Mouse (Mus musculus): ENCODE data around the gene Arhgap23. TPM values are rescaled to one million over a fixed set of nuclear protein-coding genes. Genes with fewer than 3 reads are reported as not detected.
A peak's percentile ranks its signal among the peaks of the same experiment; 100 is the strongest.

Gene Arhgap23
- polyA plus RNA-seq, 1 experiment from 2014 or later, result 3.5 TPM

DNA sequence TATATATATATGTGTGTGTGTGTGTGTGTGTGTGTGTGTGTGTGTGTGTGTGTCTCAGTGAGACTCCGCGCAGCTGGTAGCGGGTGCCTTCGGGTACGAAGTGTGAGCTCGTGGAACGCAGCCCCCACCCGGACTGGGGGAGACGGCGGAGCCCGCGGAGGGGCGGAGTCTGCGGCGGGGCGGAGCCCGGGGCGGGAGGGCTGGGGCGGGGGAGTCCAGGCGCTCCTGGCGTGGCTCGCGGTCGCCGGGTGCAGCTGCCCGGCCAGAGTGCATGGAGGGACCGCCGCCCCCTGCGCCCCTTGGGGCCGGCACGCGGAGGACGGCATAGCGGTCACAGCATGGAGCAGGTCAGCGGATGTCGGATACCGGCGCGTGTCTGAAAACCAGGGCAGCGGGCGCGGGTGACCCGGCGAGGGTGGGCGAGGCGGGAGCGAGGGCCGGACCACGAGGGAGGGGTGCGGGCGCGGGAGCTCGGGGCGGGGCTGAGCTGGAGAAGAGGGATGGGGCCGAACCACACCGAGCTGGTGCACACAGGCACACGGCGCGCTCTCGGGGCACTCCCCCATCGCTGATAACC, 11.1 kb upstream of the Arhgap23 start:
- Histone ChIP-seq H3K4me3 (ENCODE audit: low read depth, low read length) (peak overlapping the region; percentile 50), H3K36me3 (ENCODE audit: control insufficient read depth, insufficient read depth) (no peaks in the 10 kb centered on the region), H3K4me1 (replicated peaks; ENCODE audit: control insufficient read depth, insufficient read depth, low read length) (0 out of 2 replicates have a peak, but pooled peaks cover 2% of the 10 kb centered on the region), H3K4me2 (replicated peaks; ENCODE audit: low read depth) (peak overlapping the region; percentile 92), H3K27me3 (replicated peaks; ENCODE audit: control insufficient read depth, insufficient read depth, low read length) (0 out of 2 replicates have a peak, but pooled peaks cover 12% of the 10 kb centered on the region), H3K9me3 (ENCODE audit: control insufficient read depth) (no peaks in the 10 kb centered on the region), H3K9ac (ENCODE audit: low read depth, low read length) (peak overlapping the region; percentile 35; the same call in 1 of the 2 replicates), H3K27ac (ENCODE audit: low read depth, low read length) (no peak overlapping the region)
- TF ChIP-seq CTCF (IDR thresholded peaks at IDR 0.05; ENCODE audit: low read depth), result no peak
- ATAC-seq, result 0 out of 2 replicates have a peak, but pooled peaks have one; percentile 14
- under 1% methylated on average over 41 of the region's 61 CpGs for WGBS

DNA sequence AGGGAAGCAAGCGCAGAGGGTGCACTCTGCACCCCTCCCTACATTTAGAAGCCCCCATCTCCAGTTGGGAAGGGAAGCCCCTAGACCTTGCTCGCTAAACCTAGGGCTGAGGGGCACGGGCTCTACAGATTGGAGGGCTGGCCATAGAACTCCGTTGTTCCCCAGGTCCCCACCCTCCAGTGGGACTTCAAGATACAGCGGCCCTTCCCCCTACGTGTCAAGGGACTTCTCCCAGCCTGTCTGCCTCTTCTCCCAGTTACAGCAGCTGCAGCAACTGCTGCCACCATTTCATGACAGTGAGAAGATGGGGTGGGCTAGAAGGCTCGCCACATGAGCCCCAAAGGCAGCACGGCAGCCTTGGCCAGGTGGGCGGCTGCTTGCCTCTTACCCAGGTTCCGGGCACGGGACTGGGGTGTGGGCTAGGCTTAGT, 10.6 kb upstream of the Arhgap23 start:
- Histone ChIP-seq H3K9me3 (ENCODE audit: control insufficient read depth) (no peaks in the 10 kb centered on the region), H3K9ac (ENCODE audit: low read depth, low read length) (peak overlapping the region; percentile 35), H3K27me3 (replicated peaks; ENCODE audit: control insufficient read depth, insufficient read depth, low read length) (0 out of 2 replicates have a peak, but pooled peaks cover 12% of the 10 kb centered on the region), H3K27ac (ENCODE audit: low read depth, low read length) (no peak overlapping the region), H3K4me2 (replicated peaks; ENCODE audit: low read depth) (peak overlapping the region; percentile 92), H3K4me3 (ENCODE audit: low read depth, low read length) (peak overlapping the region; percentile 50), H3K4me1 (replicated peaks; ENCODE audit: control insufficient read depth, insufficient read depth, low read length) (0 out of 2 replicates have a peak, but pooled peaks cover 2% of the 10 kb centered on the region), H3K36me3 (ENCODE audit: control insufficient read depth, insufficient read depth) (no peaks in the 10 kb centered on the region)
- ATAC-seq, result no peak
- WGBS, result 4% methylated on average over 11 of the region's 11 CpGs
- TF ChIP-seq CTCF (IDR thresholded peaks at IDR 0.05; ENCODE audit: low read depth), result no peak

DNA sequence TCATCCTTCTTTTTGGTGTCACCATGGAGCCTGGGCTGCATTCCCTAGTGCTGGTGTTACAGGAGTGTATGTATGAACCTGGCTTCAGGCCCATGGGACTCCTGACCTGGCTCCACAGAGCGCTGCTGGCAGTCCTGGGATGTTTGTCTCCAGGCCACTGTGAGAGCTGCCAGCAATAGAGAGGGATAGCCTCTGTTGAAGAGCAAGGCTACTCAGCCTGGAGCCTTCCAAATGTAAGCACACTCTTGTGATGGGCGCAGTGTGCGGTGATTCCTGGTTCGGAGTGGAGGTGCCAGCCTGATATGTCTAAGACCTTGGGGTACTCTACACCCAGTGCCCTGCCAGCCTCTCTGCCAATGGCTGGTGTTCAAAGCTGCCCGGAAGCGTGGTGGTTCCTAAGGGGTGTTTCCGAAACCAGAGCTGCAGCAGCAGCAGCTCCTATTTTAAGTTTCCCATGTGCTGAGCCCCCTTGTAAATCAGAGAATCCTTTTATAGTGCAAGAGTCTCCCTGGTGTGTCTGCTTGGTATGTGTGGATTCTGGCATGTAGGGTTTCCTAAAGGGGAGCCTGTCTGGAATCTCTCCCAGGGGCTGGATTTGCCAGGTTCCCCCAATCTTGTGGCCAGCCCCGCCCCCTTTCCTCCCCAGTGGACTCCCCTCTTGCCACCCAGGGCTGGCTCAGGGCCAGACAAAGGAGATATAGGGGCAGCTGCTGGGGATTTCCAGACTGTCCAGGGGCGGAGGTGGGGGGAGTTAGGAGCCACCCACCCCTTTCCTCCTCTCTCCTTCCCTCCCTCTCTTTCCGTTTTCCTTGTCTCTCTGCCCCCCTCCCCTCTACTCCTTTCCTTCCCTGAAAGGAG, 9.0 kb upstream of the Arhgap23 start:
- 67% methylated on average over 10 of the region's 10 CpGs for WGBS

DNA sequence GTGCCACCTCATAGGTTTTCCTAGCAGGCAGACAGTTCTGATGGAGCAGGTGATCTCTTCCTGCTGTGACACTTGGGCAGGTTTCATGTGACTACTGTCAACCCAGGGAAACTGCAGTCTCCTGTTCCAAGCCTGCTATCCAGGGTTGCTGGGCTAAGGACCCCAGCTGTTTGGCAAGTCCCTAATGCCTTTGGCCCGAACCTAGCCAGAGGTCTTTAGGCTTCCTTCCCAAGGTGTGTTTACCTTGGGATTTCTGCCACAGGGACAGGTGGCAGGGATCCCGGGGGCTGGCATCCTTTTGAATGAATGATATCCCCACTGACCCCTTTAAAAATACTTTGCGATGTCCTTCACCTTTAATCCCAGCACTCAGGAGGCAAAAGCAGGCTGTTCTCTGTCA, 7.9 kb upstream of the Arhgap23 start:
- ATAC-seq, result no peak
- Histone ChIP-seq H3K27ac (ENCODE audit: low read depth, low read length) (no peak overlapping the region), H3K4me2 (replicated peaks; ENCODE audit: low read depth) (no peak overlapping the region), H3K4me3 (ENCODE audit: low read depth, low read length) (no peak overlapping the region), H3K9ac (ENCODE audit: low read depth, low read length) (no peak overlapping the region), H3K4me1 (replicated peaks; ENCODE audit: control insufficient read depth, insufficient read depth, low read length) (no peaks in the 10 kb centered on the region), H3K36me3 (ENCODE audit: control insufficient read depth, insufficient read depth) (no peaks in the 10 kb centered on the region), H3K9me3 (ENCODE audit: control insufficient read depth) (no peaks in the 10 kb centered on the region), H3K27me3 (replicated peaks; ENCODE audit: control insufficient read depth, insufficient read depth, low read length) (0 out of 2 replicates have a peak, but pooled peaks cover 12% of the 10 kb centered on the region)
- TF ChIP-seq CTCF (IDR thresholded peaks at IDR 0.05; ENCODE audit: low read depth), result no peak
- WGBS, result 65% methylated on average over 3 of the region's 3 CpGs

More for the DNA sequence above, 9.0 kb upstream of the Arhgap23 start:
- no peak for ATAC-seq
- Histone ChIP-seq H3K27me3 (replicated peaks; ENCODE audit: control insufficient read depth, insufficient read depth, low read length) (0 out of 2 replicates have a peak, but pooled peaks cover 12% of the 10 kb centered on the region), H3K9ac (ENCODE audit: low read depth, low read length) (no peak overlapping the region), H3K4me1 (replicated peaks; ENCODE audit: control insufficient read depth, insufficient read depth, low read length) (no peaks in the 10 kb centered on the region), H3K4me3 (ENCODE audit: low read depth, low read length) (no peak overlapping the region), H3K27ac (ENCODE audit: low read depth, low read length) (no peak overlapping the region), H3K4me2 (replicated peaks; ENCODE audit: low read depth) (peak overlapping the region; percentile 27; the same call in 1 of the 2 replicates), H3K9me3 (ENCODE audit: control insufficient read depth) (no peaks in the 10 kb centered on the region), H3K36me3 (ENCODE audit: control insufficient read depth, insufficient read depth) (no peaks in the 10 kb centered on the region)
- no peak for TF ChIP-seq CTCF (IDR thresholded peaks at IDR 0.05; ENCODE audit: low read depth)

DNA sequence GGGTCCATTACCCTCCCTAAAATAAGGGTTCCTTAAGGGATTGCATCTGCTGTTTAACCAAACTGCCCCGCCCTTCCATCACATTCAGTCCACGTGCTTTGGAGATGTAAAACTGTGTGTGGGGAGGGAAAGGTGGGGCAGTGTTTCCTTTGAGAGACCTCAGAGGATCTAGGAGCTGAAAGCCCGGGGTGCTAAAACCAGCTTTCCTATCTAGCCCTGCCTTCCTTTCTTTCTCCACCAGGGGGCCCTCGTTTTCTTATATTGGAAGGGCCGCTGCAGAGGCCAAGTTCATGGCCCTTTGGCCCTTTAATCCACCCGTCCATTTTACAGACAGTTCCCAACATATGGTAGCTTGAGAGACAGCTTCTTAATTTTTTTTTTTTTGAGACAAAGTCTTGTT, 7.2 kb upstream of the Arhgap23 start:
- Histone ChIP-seq H3K4me3 (ENCODE audit: low read depth, low read length) (no peak overlapping the region), H3K9me3 (ENCODE audit: control insufficient read depth) (no peaks in the 10 kb centered on the region), H3K4me1 (replicated peaks; ENCODE audit: control insufficient read depth, insufficient read depth, low read length) (no peaks in the 10 kb centered on the region), H3K27ac (ENCODE audit: low read depth, low read length) (no peak overlapping the region), H3K27me3 (replicated peaks; ENCODE audit: control insufficient read depth, insufficient read depth, low read length) (0 out of 2 replicates have a peak, but pooled peaks cover 12% of the 10 kb centered on the region), H3K36me3 (ENCODE audit: control insufficient read depth, insufficient read depth) (no peaks in the 10 kb centered on the region), H3K4me2 (replicated peaks; ENCODE audit: low read depth) (no peak overlapping the region), H3K9ac (ENCODE audit: low read depth, low read length) (no peak overlapping the region)
- WGBS, result 3% methylated on average over 6 of the region's 6 CpGs
- no peak for ATAC-seq
- TF ChIP-seq CTCF (IDR thresholded peaks at IDR 0.05; ENCODE audit: low read depth), result peak; percentile 79

DNA sequence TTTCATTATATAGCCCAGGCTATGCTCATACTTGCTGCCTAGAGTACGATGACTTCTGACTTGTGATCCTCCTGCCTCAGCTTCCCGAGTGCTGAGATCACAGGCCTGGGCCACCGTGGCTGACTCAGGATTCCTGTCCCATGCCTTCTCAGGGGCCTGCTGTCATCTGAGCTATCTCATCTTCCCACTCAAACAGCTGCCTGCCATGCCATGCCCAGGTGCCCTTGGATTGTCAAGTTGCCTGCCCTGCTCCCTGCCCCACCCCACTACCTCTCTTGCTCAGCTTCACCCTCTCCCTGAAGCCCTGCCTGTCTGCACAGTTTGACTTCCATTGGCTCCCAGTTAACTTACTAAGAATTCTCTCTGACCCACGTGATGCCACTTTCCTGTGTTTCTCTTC, 4.4 kb upstream of the Arhgap23 start:
- Histone ChIP-seq H3K9ac (ENCODE audit: low read depth, low read length) (no peak overlapping the region), H3K27ac (ENCODE audit: low read depth, low read length) (no peak overlapping the region), H3K4me2 (replicated peaks; ENCODE audit: low read depth) (no peak overlapping the region), H3K27me3 (replicated peaks; ENCODE audit: control insufficient read depth, insufficient read depth, low read length) (0 out of 2 replicates have a peak, but pooled peaks cover 10% of the 10 kb centered on the region), H3K4me3 (ENCODE audit: low read depth, low read length) (no peak overlapping the region), H3K9me3 (ENCODE audit: control insufficient read depth) (no peaks in the 10 kb centered on the region), H3K4me1 (replicated peaks; ENCODE audit: control insufficient read depth, insufficient read depth, low read length) (no peaks in the 10 kb centered on the region; the same call in 1 of the 2 replicates), H3K36me3 (ENCODE audit: control insufficient read depth, insufficient read depth) (no peaks in the 10 kb centered on the region)
- 81% methylated on average over 4 of the region's 4 CpGs for WGBS
- no peak for TF ChIP-seq CTCF (IDR thresholded peaks at IDR 0.05; ENCODE audit: low read depth)
- no peak for ATAC-seq

Data from intestine, postnatal 0 days (tissue).